Mouse (Mus musculus) myocyte (in vitro differentiated cells): ENCODE measurements around the gene Ganab. TPM values are rescaled to one million over a fixed set of nuclear protein-coding genes. Genes with fewer than 3 reads are reported as not detected.
A peak's percentile ranks its signal among the peaks of the same experiment; 100 is the strongest.

ENCODE experiments used
- H3K27me3 ChIP-seq: one replicate; pipeline ENCODE4 v1.6.1; 2011; ENCODE audit not compliant: control insufficient read depth, insufficient read depth, insufficient read length
- H3K36me3 ChIP-seq: one replicate; pipeline ENCODE4 v1.6.1; 2011; ENCODE audit not compliant: control insufficient read depth, insufficient read depth
- H3K4me2 ChIP-seq: one replicate; pipeline ENCODE4 v1.6.1; 2011; ENCODE audit warnings: low read depth, control low read depth
- H3K4me3 ChIP-seq: one replicate; pipeline ENCODE4 v1.5.1; 2011; ENCODE audit warnings: mild to moderate bottlenecking, control low read depth, moderate library complexity
- H3K79me2 ChIP-seq: one replicate; pipeline ENCODE4 v1.6.1; 2011; ENCODE audit not compliant: control insufficient read depth, insufficient read depth
- H3ac ChIP-seq: one replicate; pipeline ENCODE4 v1.6.1; 2011; ENCODE audit not compliant: control insufficient read depth, insufficient read length
- CEBPB ChIP-seq: IDR thresholded peaks from 2 replicates; pipeline ENCODE4 v1.6.1; 2011; ENCODE audit warnings: mild to moderate bottlenecking, moderate library complexity; ENCODE audit not compliant: poor library complexity, insufficient read depth, severe bottlenecking
- E2F4 ChIP-seq: IDR thresholded peaks from one replicate; pipeline ENCODE4 v1.6.1; 2011; ENCODE audit warnings: mild to moderate bottlenecking, control low read depth, moderate library complexity; ENCODE audit not compliant: insufficient read depth
- MAX ChIP-seq: IDR thresholded peaks from one replicate; pipeline ENCODE4 v1.6.1; 2011; ENCODE audit warnings: low read depth, mild to moderate bottlenecking, control low read depth
- MYOD1 ChIP-seq, 3 experiments: IDR thresholded peaks; one replicate each; pipeline ENCODE4 v1.6.1; 2011; ENCODE audit warnings: control low read depth in 2 of 3, low read depth in 2 of 3, mild to moderate bottlenecking in 2 of 3, moderate library complexity in 1 of 3; ENCODE audit not compliant: insufficient read length in 2 of 3, control insufficient read depth in 1 of 3
- MYOG ChIP-seq, 3 experiments: IDR thresholded peaks; one replicate each; pipeline ENCODE4 v1.6.1; 2011; ENCODE audit warnings: control low read depth in 2 of 3, low read depth in 2 of 3, mild to moderate bottlenecking in 2 of 3; ENCODE audit not compliant: insufficient read length in 2 of 3, control insufficient read depth in 1 of 3, insufficient read depth in 1 of 3
- POLR2A ChIP-seq: IDR thresholded peaks from one replicate; pipeline ENCODE4 v1.6.1; 2011; ENCODE audit warnings: low read depth, mild to moderate bottlenecking, control low read depth, moderate library complexity; ENCODE audit not compliant: insufficient read length
- POLR2AphosphoS2 ChIP-seq: IDR thresholded peaks from one replicate; pipeline ENCODE4 v1.6.1; 2011; ENCODE audit warnings: low read depth, control low read depth; ENCODE audit not compliant: insufficient read length
- REST ChIP-seq: IDR thresholded peaks from one replicate; pipeline ENCODE4 v1.6.1; 2011; ENCODE audit warnings: mild to moderate bottlenecking, control low read depth, moderate library complexity; ENCODE audit not compliant: insufficient read depth, insufficient read length
- SRF ChIP-seq: IDR thresholded peaks from one replicate; pipeline ENCODE4 v1.6.1; 2011; ENCODE audit warnings: low read depth; ENCODE audit not compliant: control insufficient read depth, insufficient read length
- TCF12 ChIP-seq: IDR thresholded peaks from one replicate; pipeline ENCODE4 v1.6.1; 2011; ENCODE audit warnings: mild to moderate bottlenecking, control low read depth; ENCODE audit not compliant: poor library complexity, insufficient read depth, severe bottlenecking
- TCF3 ChIP-seq: IDR thresholded peaks from one replicate; pipeline ENCODE4 v1.6.1; 2011; ENCODE audit warnings: low read depth, control low read depth; ENCODE audit not compliant: insufficient read length
- USF1 ChIP-seq: IDR thresholded peaks from one replicate; pipeline ENCODE4 v1.6.1; 2011; ENCODE audit warnings: low read depth, mild to moderate bottlenecking, control low read depth, moderate library complexity
- polyA plus RNA-seq: library from polyadenylated mRNA; unstranded; fragments of >200 nt; fragmentation: generic; extraction: Trizol; gene quantifications from one replicate; pipeline ENCODE4 v1.2.1, GENCODE M21; 2012; ENCODE audit warnings: missing spikeins

Ganab gene
- polyA plus RNA-seq, 1 experiment = 109 TPM

DNA sequence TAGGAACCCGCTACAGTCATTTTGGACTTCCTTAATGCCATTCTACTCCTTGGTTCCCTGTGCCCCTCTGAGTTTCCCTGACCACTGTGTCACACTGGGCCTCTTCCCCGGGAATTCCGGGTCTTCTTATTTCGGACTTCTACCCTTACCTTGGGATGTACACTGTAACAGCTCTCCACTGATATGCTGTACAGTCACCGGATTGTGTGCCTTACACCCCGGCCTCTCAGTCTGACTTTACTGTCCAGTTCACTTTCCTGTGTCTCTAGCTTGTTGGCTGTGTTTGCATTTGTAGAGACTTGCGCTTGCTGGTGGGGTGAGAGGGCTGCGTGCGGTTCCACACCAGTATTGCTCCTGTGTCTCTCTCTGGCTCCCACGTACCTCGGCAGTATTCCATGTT lies 32.2 kb downstream of the Ganab start:
- TF ChIP-seq MYOG (IDR thresholded peaks at IDR 0.05; ENCODE audit: control insufficient read depth in 1 of 3, insufficient read depth in 1 of 3, insufficient read length in 2 of 3, low read depth in 2 of 3) = no peak
- no peak for TF ChIP-seq MAX
- no peak for TF ChIP-seq MYOD1 (IDR thresholded peaks at IDR 0.05; ENCODE audit: control insufficient read depth in 1 of 3, insufficient read length in 2 of 3, low read depth in 2 of 3)
- no peak for TF ChIP-seq POLR2AphosphoS2
- no peak for TF ChIP-seq REST
- TF ChIP-seq POLR2A = no peak
- TF ChIP-seq TCF12 = no peak
- TF ChIP-seq E2F4 = no peak
- TF ChIP-seq USF1 = no peak
- no peak for TF ChIP-seq SRF
- TF ChIP-seq TCF3 = no peak
- TF ChIP-seq CEBPB = no peak
- H3K27me3 ChIP-seq = no peaks in the 10 kb centered on the region
- peak overlapping the region; percentile 76 for H3ac ChIP-seq
- H3K4me2 ChIP-seq = peak overlapping the region; percentile 96
- peaks cover 12% of the 10 kb centered on the region for H3K36me3 ChIP-seq
- H3K4me3 ChIP-seq = peak overlapping the region; percentile 51
- H3K79me2 ChIP-seq = peaks cover 4% of the 10 kb centered on the region

DNA sequence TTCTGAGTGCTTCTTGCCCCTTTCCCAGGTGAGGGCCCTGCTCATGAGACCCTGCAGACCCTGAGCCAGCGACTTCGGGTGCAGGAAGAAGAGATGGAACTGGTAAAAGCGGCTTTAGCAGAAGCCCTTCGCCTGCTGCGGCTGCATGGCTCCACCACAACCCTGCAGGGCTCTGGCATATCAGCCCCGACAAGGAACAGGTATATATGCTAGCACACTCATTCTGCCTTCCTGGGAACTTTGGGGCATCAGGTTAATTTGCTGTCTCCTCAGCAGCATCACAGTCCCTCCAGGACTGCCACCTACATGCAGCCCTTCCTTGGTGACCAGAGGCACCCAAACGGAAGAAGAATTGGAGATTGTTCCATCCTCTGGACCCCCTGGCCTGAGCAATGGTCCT lies 32.9 kb downstream of the Ganab start:
- Histone ChIP-seq H3K36me3 (peaks cover 18% of the 10 kb centered on the region), H3ac (peak overlapping the region; percentile 76), H3K27me3 (no peaks in the 10 kb centered on the region), H3K4me3 (peak overlapping the region; percentile 51), H3K4me2 (peak overlapping the region; percentile 96), H3K79me2 (peaks cover 4% of the 10 kb centered on the region)
- TF ChIP-seq REST (no peak), SRF (no peak), MAX (no peak), CEBPB (no peak), TCF12 (no peak), MYOG (IDR thresholded peaks at IDR 0.05; ENCODE audit: control insufficient read depth in 1 of 3, insufficient read depth in 1 of 3, insufficient read length in 2 of 3, low read depth in 2 of 3) (no peak), MYOD1 (IDR thresholded peaks at IDR 0.05; ENCODE audit: control insufficient read depth in 1 of 3, insufficient read length in 2 of 3, low read depth in 2 of 3) (no peak), TCF3 (no peak), POLR2AphosphoS2 (no peak), E2F4 (no peak), POLR2A (no peak), USF1 (no peak)

DNA sequence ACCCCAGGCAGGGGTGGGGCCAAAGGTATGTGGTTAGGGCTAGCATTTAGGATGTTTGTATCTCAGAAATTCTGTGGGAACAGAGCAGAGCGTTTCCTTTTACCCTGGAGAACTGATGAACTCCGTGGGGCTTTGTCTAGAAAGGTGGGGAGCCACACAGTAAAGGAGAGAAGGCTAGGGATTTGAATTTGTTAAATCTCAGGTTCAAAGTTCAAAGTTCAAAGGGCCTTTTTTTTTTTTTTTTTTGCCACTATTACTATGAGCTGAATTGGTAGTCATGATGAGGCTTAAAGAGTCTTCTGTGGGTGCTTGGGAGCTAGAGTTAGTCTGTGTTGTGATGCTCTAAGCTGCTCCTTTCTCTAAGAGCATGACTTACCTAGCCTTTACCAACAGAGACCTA lies 38.9 kb downstream of the Ganab start:
- H3K27me3 ChIP-seq = no peaks in the 10 kb centered on the region

DNA sequence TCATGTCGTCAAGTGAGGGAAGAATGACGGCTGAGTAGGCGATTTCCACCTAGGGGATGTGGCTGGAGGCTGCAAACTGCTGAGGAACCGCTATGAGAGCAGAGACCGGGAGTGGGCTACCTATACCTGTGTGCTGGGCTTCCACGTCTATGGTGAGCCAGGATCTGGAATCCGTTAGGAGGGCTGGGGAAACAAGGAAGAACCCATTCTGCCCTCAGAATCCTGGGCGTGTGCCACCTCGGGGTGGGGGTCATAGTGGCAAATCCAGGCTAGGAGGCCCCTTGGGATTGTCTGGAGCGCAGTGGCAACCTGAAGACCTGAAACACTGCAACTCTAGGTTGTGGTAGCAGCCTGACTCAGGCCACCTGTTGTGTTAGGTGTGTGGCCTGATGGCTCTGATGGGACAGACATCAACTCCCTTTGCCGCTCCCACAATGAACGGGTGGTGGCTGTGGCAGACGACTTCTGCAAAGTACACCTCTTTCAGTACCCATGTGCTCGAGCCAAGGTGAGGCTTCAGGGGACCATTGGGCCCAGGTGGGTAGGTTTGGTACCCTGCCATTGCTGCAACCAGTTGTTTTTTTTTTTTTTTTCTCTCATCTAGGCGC lies 42.8 kb downstream of the Ganab start:
- Histone ChIP-seq H3K36me3 (peaks cover 9% of the 10 kb centered on the region), H3K4me3 (peak overlapping the region; percentile 94)

More for the DNA sequence above, 38.9 kb downstream of the Ganab start:
- no peak overlapping the region for H3K4me2 ChIP-seq
- TF ChIP-seq POLR2A (no peak), TCF3 (no peak), MAX (no peak), TCF12 (no peak), POLR2AphosphoS2 (no peak)
- no peaks in the 10 kb centered on the region for H3K79me2 ChIP-seq
- H3K4me3 ChIP-seq = no peak overlapping the region
- H3K36me3 ChIP-seq = peaks cover 13% of the 10 kb centered on the region
- no peak overlapping the region for H3ac ChIP-seq

DNA sequence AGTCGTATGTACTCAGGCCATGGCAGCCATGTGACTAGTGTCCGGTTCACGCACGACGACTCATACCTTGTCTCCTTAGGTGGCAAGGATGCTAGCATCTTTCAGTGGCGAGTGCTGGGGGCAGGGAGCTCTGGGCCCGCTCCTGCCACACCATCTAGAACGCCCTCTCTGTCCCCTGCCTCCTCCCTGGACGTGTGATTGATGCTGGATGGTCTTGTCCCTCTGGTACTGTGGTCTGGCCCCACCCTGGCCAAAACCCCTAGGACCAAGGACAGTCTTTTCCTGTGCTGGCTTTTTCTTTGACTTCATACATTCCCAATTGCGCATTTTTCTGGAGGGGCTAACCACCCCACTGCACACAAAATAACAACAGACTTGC lies 43.3 kb downstream of the Ganab start:
- Histone ChIP-seq H3ac (peak overlapping the region; percentile 97), H3K79me2 (peaks cover 28% of the 10 kb centered on the region), H3K27me3 (no peaks in the 10 kb centered on the region), H3K36me3 (peaks cover 12% of the 10 kb centered on the region), H3K4me2 (peak overlapping the region; percentile 97), H3K4me3 (peak overlapping the region; percentile 94)
- TF ChIP-seq SRF (no peak), MYOD1 (IDR thresholded peaks at IDR 0.05; ENCODE audit: control insufficient read depth in 1 of 3, insufficient read length in 2 of 3, low read depth in 2 of 3) (no peak), TCF12 (no peak), CEBPB (no peak)

More for the DNA sequence above, 42.8 kb downstream of the Ganab start:
- peak overlapping the region; percentile 97 for H3K4me2 ChIP-seq
- peak overlapping the region; percentile 97 for H3ac ChIP-seq
- TF ChIP-seq SRF (no peak), TCF12 (no peak), MYOG (IDR thresholded peaks at IDR 0.05; ENCODE audit: control insufficient read depth in 1 of 3, insufficient read depth in 1 of 3, insufficient read length in 2 of 3, low read depth in 2 of 3) (no peak)
- peaks cover 28% of the 10 kb centered on the region for H3K79me2 ChIP-seq
- H3K27me3 ChIP-seq = no peaks in the 10 kb centered on the region
